Mouse (Mus musculus) G1E-ER4 (cell line): Measurements from ENCODE around the gene Mrpl53. TPM values are rescaled to one million over a fixed set of nuclear protein-coding genes. Genes with fewer than 3 reads are reported as not detected.

Experiments used
- GATA1 ChIP-seq: IDR thresholded peaks from one replicate; pipeline ENCODE4 v1.8.0; 2012; ENCODE audit warnings: low read length, inconsistent platforms
- polyA plus RNA-seq: library from polyadenylated mRNA; stranded (reverse); fragments of >175 nt; gene quantifications from 2 replicates; pipeline ENCODE4 v1.2.3, GENCODE M21; 2012

Gene Mrpl53
- 69.5 and 81.4 TPM in 2 replicates for polyA plus RNA-seq

DNA sequence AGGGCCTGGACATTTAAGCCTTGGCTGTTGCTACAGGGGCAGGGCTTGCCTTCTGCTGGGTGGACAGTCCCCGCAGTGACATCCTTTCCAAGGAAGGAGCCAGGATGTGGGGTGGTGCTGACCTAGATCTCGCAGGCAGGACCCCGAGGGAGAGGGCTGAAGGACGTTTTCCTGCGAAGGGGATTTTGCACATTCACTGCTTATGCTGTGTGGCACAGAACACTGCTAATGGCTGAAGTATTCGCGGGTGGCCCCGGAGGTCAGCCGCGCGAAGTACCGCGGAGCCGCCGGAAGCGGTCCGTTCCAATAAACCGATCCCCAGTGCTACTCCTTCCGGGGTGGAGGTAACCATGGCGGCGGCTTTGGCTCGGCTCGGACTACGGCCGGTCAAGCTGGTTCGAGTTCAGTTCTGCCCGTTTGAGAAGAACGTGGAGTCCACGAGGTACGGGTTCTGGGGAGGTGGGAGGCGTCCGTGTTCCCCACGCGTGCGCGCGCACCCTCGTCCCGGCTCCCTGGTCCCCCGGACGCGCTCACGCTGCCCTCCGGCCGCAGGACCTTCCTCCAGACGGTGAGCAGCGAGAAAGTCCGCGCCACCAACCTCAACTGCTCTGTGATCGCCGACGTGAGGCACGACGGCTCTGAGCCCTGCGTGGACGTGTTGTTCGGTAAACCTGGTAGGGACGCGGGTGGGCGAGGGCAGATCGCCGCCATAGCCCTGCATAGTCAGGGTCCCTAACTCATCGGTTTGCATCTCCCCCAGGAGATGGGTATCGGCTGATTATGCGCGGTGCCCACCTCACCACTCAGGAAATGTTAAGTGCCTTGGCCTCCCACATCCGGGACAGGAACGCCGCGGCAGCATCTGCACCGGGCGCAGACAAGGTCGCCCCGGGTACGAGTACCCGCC is at the start of gene Mrpl53:
Gene Mrpl53, plus strand, starts transcription at position 279 of the 907 bp plus-strand sequence.
- no peak for TF ChIP-seq GATA1

DNA sequence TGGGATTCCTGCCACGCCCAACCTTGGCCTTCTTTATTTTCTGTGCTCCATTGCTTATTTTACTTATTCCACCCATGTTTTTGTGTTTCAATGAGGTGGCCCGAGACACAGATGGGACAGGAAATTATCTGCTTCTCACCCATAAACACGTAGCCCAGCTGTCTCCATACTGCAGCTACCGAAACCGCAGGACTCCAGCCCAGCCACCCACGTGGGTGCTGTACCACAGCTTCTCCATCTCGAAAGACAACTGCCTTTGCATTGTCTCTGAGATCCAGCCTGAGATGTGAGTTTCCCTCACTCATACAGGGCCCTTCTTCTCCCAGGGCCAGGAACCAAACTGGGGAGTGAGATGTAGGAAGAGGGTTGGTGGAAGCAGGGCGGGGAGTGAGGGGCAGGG is 42.8 kb upstream of the Mrpl53 start:
- no peak for TF ChIP-seq GATA1

DNA sequence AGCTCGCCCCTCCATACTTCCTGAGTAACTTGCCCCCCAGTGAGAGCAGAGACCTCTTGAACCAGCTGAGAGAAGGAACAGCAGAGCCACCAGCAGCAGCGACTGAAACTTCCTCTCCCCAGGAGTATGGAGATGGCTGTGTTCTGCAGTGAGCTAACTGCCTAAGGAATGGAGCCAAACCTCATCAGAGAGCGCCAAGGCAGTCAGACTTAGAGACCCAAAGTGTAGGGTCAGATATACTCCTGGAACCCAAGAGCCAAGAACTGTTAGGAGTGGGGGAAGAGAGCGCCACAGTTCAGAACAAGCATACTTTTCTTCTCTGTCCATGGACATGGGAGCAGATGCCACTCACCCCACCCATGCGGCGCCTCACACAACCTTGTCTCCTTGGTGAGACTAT is 42.4 kb upstream of the Mrpl53 start:
- TF ChIP-seq GATA1, result no peak

DNA sequence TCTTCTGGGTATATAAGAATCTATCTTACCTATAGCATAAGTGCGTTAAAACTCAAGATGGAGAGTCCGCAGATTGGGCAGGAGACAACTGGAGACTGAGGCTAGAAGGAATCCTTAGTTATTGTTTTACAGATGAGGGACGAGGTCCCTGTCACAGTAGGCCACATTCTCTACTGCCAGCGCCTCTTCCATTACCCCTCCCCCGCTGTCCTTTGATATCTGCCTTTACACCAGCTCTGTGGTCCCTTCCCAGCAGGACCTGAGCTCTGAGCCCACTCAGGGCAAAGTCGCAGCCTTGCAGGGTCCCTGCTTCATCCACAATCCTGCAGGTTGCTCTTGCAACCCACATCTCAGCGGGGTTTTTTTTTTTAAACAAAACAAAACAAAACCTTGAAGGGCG is 40.6 kb upstream of the Mrpl53 start:
- TF ChIP-seq GATA1, result no peak

DNA sequence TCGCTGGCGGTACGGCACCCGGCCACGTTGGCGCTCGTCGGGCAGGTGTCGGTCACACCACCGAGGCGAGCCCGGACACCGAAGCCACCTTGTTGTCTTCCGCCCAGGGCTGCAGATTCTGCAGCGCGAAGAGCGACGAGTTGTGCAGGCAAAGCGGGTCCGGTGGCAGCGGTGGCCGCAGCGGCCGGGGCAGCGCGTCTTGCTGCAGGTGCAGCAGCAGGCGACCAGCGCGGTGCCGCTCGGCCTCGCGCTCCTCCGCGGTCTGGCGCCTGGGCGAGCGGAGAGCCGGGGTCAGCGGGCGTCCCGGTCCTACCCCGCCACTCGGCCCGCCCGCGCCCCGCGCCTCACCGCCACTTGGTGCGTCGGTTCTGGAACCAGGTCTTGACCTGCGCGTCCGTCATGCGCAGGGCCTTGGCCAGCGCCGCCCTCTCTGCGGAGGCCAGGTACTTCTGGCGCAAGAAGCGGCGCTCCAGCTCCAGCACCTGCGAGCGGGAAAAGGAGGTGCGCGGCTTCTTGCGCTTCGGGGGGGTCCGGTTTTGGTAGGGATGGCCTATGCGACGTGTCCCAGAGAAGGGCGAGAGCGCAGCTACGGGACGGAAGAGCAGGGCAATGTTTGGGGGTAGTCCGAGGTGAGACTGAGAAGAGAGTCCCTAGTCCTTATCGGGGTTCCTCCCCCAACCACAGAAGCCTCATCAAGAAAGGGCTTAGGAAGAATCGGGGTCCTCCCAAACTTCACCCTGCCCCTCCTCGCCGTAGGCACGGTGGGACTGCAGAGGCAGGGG is 39.9 kb upstream of the Mrpl53 start:
- TF ChIP-seq GATA1, result no peak

DNA sequence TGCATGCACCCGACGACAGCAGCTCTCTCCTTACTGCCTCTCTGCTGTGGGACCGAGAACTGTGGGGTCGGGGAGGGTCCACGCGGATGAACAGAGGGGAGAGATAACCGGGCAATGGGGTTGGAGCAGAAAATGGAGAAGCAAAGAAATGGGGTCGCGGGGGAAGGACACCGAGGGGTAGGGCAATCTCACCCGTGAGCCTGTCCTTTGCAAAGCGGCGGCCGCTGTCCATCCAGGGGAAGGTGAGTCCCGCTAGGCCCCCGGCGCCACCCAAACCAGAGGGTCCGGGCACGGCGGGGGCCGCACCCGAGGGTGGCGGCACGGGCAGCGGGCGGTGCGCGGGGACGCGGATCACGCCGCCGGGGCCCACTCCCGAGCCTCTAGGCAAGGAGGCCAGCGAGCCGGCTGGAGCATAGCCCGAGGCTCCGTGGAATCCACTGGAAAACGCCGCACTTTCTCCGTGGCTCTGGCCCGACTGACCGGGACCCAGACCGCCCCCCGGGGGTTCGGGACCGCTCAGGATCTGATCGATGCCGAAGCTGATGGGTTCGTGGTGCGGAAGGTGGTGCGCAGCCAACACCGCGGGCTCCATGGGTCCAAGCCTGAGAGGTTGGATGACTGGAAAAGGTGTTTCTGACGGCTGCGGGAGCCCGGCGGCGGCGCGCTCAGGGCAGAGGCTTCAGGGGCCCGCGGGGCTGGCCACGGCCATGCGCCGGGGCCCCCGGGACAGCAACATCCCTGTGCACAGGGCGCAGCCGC is 39.2 kb upstream of the Mrpl53 start:
- no peak for TF ChIP-seq GATA1

DNA sequence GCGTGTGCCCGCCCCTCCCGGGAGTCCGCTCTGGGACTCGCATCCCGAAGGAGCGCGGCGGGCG is 38.8 kb upstream of the Mrpl53 start, which contains the start of gene Tlx2:
Gene Tlx2, minus strand, starts transcription at position 47 of the 64 bp plus-strand sequence.
- TF ChIP-seq GATA1, result no peak

DNA sequence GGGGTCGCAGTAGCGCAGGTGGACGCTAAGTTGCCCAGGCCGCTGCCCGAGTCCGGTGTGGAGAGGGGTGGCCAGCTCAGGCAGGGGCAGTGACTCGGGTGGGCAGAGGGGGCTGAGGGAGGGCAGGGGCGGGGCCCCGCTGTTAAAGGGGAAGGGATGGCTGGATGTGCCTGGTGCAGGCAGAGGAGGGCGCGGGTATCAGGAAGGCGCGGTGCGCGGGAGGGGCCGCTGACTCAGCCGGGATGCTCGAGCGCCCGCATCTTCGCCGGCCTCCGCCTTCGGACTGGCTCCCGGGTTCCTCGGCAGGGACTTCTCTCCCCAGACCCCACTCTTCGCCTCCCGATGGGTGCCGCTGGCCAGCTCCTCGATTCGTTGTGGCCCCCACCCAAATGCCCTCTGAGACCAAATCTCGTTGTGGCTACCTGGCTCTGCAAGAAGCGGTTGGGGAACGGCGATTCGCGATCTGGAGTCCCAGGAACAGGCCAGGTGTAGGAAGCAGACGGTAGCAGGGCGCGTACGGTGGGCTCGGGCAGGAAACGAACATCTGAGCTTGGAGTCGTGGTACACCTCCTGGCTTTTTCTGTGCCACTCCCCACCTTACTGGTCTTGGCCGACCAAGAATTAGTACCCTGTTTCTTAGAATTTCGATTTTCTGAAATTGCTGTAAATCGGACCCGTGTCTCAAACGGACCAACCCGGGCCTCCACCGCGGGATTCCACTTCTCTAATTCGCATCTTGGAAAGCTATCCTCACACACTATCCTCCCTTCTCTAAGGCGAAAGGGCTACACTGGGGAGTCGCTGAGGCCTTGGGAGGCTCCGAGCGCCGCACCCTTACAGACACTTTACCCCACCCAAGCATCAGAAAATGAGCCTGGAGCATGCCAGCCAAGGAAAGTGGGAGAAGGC is 38.3 kb upstream of the Mrpl53 start:
- no peak for TF ChIP-seq GATA1

DNA sequence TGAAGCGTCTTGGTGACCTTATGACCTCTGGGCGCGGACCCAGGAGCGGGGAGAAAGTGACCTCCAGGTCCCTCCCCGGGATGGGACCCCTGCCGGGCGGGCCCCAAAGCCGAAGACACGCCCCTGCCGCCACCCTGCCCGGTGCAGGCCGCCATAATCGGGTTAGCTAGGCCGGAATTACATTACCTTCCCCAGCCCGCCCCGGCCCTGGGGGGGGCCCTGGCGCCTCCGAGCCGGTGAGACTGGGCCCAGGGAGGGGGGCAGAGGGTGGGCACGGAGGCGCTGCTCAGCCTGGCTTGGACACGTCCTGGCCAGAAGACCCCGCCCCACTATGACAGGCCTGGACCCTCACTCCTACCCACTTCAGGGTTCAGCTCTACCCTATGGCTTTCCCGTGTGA is 37.6 kb upstream of the Mrpl53 start:
- TF ChIP-seq GATA1, result no peak

DNA sequence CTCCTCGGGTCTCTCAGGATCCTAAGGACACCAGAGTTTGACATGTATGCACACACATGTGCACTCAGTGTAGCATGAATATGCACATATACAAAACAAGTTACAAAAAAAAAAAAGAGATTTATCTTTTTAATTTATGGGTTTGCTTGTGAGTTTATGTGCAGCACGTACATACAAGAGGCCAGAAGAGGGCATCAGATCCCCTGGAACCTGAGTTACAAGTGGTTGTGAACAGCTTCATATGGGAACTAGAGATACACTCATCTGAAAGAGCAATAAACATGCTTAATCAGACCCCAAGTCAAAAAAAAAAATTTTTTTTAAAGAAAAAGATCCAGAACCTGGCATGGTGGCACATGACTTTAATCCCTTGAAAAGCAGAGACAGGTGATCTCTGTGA is 33.9 kb upstream of the Mrpl53 start:
- TF ChIP-seq GATA1, result no peak

DNA sequence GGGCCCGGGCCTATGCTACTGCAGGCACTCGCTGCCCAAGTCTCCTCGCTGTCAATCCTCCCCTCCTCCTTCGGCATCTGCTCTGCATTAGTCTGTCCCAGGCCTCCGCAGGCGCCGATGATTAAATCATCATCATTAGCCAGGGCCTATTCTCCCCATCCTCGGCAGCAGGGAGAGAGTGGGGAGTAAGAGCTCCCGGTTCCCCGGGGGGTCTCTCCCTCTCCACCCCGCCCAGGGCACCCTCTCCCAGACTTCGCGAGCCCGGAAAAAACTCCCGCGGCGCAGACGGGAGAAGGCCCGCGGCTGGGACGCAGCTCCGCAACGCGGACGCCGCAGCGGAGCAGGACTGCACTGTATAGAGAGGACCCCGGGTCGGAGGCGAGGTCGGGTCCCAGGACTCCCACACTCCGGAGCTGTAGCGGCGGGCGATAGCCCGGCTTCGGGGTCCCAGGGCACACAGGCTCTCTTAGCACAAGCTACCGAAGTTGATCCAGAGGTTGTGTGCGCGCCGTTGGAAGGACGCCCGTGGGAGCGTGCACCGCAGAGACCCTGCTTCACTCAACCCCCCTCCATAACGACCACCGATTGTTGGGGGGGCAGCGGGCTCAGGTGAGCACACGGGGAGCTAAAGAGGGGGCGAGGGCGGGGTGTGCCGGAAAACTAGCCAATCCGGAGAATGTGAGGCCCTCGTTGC is 31.1 kb upstream of the Mrpl53 start, which contains the start of gene Pcgf1:
Gene Pcgf1, plus strand, starts transcription at position 240 of the 694 bp plus-strand sequence.
- TF ChIP-seq GATA1, result no peak

DNA sequence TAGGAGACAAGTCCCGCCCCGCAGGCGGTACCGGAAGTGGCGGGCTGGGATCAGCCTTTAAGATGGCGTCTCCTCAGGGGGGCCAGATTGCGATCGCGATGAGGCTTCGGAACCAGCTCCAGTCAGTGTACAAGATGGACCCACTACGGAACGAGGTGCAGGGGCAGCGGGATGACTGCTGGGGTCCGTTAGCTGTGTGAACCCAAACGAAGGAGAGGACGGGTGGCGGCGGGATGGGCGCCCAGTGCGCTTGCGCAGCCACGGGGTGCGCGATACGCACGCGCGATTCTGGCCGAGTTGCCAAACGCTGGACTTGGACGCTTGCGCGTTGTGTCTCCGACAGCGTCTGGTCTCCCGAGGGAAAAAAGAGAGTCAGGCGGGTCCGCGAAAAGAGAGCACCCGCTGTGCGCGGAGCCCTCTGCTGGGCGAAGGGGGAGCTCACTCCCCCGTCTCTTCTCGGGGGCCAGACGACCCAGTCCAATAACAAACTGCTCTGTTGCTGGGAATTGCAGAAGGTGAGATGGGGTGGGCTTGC is 30.4 kb upstream of the Mrpl53 start:
- TF ChIP-seq GATA1, result no peak

DNA sequence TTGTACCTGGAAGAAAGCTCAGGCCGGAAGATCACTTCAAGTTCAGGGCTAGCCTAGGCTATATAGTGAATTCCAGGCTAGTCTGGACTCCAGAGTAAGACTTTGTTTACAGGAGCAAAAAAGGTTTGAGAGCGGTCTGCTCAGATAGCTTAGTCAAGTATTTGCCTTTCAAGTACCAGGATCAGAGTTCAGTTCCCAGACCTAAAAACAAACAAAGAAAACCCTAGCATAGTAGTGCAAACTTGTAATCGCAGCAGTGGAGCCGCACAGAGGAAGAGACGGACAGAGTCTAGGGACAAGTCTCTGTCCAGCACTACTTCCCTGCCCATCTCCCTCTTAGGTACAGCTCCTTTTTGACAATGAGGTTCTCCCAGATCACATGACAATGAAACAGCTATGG is 28.6 kb upstream of the Mrpl53 start:
- no peak for TF ChIP-seq GATA1

DNA sequence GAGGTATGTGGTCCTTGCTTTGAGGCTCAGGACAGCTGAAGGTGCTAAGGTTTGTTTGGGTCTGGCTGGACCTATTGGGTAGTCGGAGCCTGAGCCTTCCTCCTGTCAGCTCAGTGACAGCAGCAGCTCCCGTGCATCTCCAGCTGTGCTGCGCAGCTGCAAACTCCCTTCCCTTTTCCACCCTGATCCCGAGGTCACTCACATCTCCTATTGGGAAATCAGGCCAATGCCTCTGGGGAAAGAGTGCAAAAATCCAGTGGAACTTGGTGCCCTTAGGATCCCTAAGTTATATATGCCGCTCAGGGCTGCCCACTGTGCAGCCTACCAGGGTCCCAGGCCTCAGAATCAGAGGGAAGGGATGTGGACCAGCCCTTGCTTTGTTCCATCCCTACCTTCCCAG is 25.3 kb upstream of the Mrpl53 start:
- TF ChIP-seq GATA1, result no peak
